In genomic region chr11:94832246-94832985, GRCm38 (mm10) we compare ENCODE assay signal across 9 mouse cellular contexts. TPM values are rescaled to one million over a fixed set of nuclear protein-coding genes. Genes with fewer than 3 reads are reported as not detected.
DNase-seq lines count a peak whose midpoint lies in the region; ATAC-seq lines count a peak whose summit lies in the region.
"Had no signal": no experiment of that assay in that cellular context is flagged by ENCODE, and none has a peak within 500 bp of the region (broad histone marks: within the 10 kb centered on the region; RNA-seq: fewer than 3 reads in every experiment).

No protein-coding gene starts in this region.

- H3K4me3 ChIP-seq in kidney, embryonic 14.5 days (ENCODE audit: low read length) = no peak overlapping the region
- H3K4me3 ChIP-seq in embryonic facial prominence, embryonic 11.5 days (ENCODE audit: low read depth, low read length) = no peak overlapping the region
- no peak overlapping the region for H3K4me3 ChIP-seq in liver, embryonic 11.5 days (ENCODE audit: low read depth, low read length)

- H3K9me3 ChIP-seq in kidney, embryonic 14.5 days (ENCODE audit: control insufficient read depth, low read length) = no peaks in the 10 kb centered on the region
- H3K9me3 ChIP-seq in embryonic facial prominence, embryonic 11.5 days (replicated peaks; ENCODE audit: control insufficient read depth, low read length) = no peaks in the 10 kb centered on the region
- no peaks in the 10 kb centered on the region for H3K9me3 ChIP-seq in liver, embryonic 11.5 days (ENCODE audit: control insufficient read depth, low read length)

- ATAC-seq in kidney, embryonic 14.5 days (ENCODE audit: low FRiP score, low TSS enrichment) = no peak
- no peak for ATAC-seq in embryonic facial prominence, embryonic 11.5 days (replicated peaks; ENCODE audit: insufficient number of reproducible peaks, low FRiP score, low TSS enrichment, low read depth)
- ATAC-seq in liver, embryonic 11.5 days (replicated peaks; ENCODE audit: low FRiP score) = no peak

- H3K4me2 ChIP-seq in kidney, embryonic 14.5 days (replicated peaks; ENCODE audit: low read depth, low read length) = no peak overlapping the region
- no peak overlapping the region for H3K4me2 ChIP-seq in embryonic facial prominence, embryonic 11.5 days (ENCODE audit: low read depth, low read length)
- no peak overlapping the region for H3K4me2 ChIP-seq in liver, embryonic 11.5 days

- no peaks in the 10 kb centered on the region for H3K27me3 ChIP-seq in kidney, embryonic 14.5 days (ENCODE audit: control insufficient read depth, insufficient read depth, low read length)
- H3K27me3 ChIP-seq in embryonic facial prominence, embryonic 11.5 days (ENCODE audit: control insufficient read depth, insufficient read depth, low read length) = no peaks in the 10 kb centered on the region
- no peaks in the 10 kb centered on the region; the same call in 1 of the 2 replicates for H3K27me3 ChIP-seq in liver, embryonic 11.5 days (replicated peaks; ENCODE audit: control insufficient read depth, insufficient read depth, low read length)

- H3K27ac ChIP-seq in kidney, embryonic 14.5 days (ENCODE audit: low read depth, low read length) = no peak overlapping the region
- no peak overlapping the region for H3K27ac ChIP-seq in embryonic facial prominence, embryonic 11.5 days (replicated peaks; ENCODE audit: low read depth, low read length)
- H3K27ac ChIP-seq in liver, embryonic 11.5 days (ENCODE audit: low read depth, low read length) = no peak overlapping the region

- peak; percentile 70 for DNase-seq in kidney, adult 18-20 months
- peak; percentile 67 for DNase-seq in adrenal gland, postnatal 25 days
- DNase-seq in embryonic facial prominence, embryonic 11.5 days (ENCODE audit: low spot score) = peak; percentile 83
- peak; percentile 16 to 62 for DNase-seq in kidney, adult 8-10 months
- DNase-seq in liver, embryonic 11.5 days (ENCODE audit: low spot score) = peak; percentile 55
- DNase-seq in retina, postnatal 1 day = peak; percentile 64
- peak; percentile 87 for DNase-seq in thymus, postnatal 4 days

- WGBS in kidney, embryonic 14.5 days = 31% methylated on average over 13 of the region's 13 CpGs
- 27% methylated on average over 13 of the region's 13 CpGs for WGBS in embryonic facial prominence, embryonic 11.5 days
- WGBS in liver, embryonic 11.5 days = 28% methylated on average over 13 of the region's 13 CpGs

- H3K36me3 ChIP-seq in kidney, embryonic 14.5 days (ENCODE audit: control insufficient read depth, insufficient read depth, low read length) = no peaks in the 10 kb centered on the region
- H3K36me3 ChIP-seq in embryonic facial prominence, embryonic 11.5 days (replicated peaks; ENCODE audit: control insufficient read depth, insufficient read depth, low read depth, low read length) = no peaks in the 10 kb centered on the region
- H3K36me3 ChIP-seq in liver, embryonic 11.5 days (ENCODE audit: control insufficient read depth, insufficient read depth, low read length) = no peaks in the 10 kb centered on the region

- no peaks in the 10 kb centered on the region for H3K4me1 ChIP-seq in kidney, embryonic 14.5 days (ENCODE audit: control insufficient read depth, insufficient read depth, low read length)
- no peaks in the 10 kb centered on the region for H3K4me1 ChIP-seq in embryonic facial prominence, embryonic 11.5 days (ENCODE audit: control insufficient read depth, insufficient read depth, low read length)
- H3K4me1 ChIP-seq in liver, embryonic 11.5 days (replicated peaks; ENCODE audit: control insufficient read depth, insufficient read depth, low read length) = no peaks in the 10 kb centered on the region

- H3K9ac ChIP-seq in kidney, embryonic 14.5 days (ENCODE audit: low read depth, low read length) = no peak overlapping the region
- no peak overlapping the region for H3K9ac ChIP-seq in embryonic facial prominence, embryonic 11.5 days (replicated peaks; ENCODE audit: low read length)
- H3K9ac ChIP-seq in liver, embryonic 11.5 days (ENCODE audit: low read depth, low read length) = no peak overlapping the region

RNA-seq across cellular contexts. Expression of gene Tmem92, which starts 49.9 kb away (rescaled TPM):
- polyA plus RNA-seq in kidney, embryonic 14.5 days (2014; fragmentation: Nextera tagmentation; extraction: Ambion mirVana) = not detected in 2 replicates
- not detected in 2 replicates for total RNA-seq in adrenal gland, postnatal 25 days (2021)
- polyA plus RNA-seq in embryonic facial prominence, embryonic 11.5 days (2014; fragmentation: Nextera tagmentation; extraction: Ambion mirVana) = not detected in 2 replicates
- polyA plus RNA-seq in liver, embryonic 11.5 days (2014; fragmentation: Nextera tagmentation; extraction: Ambion mirVana) = not detected in 2 replicates
- polyA plus RNA-seq: gonadal fat pad, adult 2 months had no signal
